Mouse (Mus musculus) heart, embryonic 10.5 days (tissue): ENCODE data around the gene Trip10. TPM values are rescaled to one million over a fixed set of nuclear protein-coding genes. Genes with fewer than 3 reads are reported as not detected.
A peak's percentile ranks its signal among the peaks of the same experiment; 100 is the strongest.

Experiments
- DNase-seq: peaks from one replicate; pipeline ENCODE4 v3.0.0-alpha.2; 2017; ENCODE audit warnings: low spot score
- H3K27ac ChIP-seq: fragments of 300-500 bp; sonication (generic); 2 replicates; pipeline ENCODE4 v1.5.1; 2016; ENCODE audit warnings: mild to moderate bottlenecking
- H3K27me3 ChIP-seq: fragments of 300-500 bp; sonication (generic); 2 replicates; pipeline ENCODE4 v1.6.1; 2016; ENCODE audit warnings: mild to moderate bottlenecking; ENCODE audit not compliant: poor library complexity, insufficient read depth, severe bottlenecking
- H3K36me3 ChIP-seq: fragments of 300-500 bp; sonication (generic); 2 replicates; pipeline ENCODE4 v1.6.1; 2016; ENCODE audit warnings: mild to moderate bottlenecking, moderate library complexity
- H3K4me1 ChIP-seq: fragments of 300-500 bp; sonication (generic); 2 replicates; pipeline ENCODE4 v1.6.1; 2016; ENCODE audit warnings: mild to moderate bottlenecking
- H3K4me3 ChIP-seq: fragments of 300-500 bp; sonication (generic); 2 replicates; pipeline ENCODE4 v1.5.1; 2016; ENCODE audit warnings: mild to moderate bottlenecking, moderate library complexity
- H3K9me3 ChIP-seq: fragments of 300-500 bp; sonication (generic); 2 replicates; pipeline ENCODE4 v1.6.1; 2016; ENCODE audit warnings: mild to moderate bottlenecking, moderate library complexity
- WGBS: fragments of 180-500 bp; shearing (Covaris S2); methylation state at CpG from one replicate; pipeline ENCODE4 v1.1.7; 2016; 5-methylcytosine and 5-hydroxymethylcytosine counted together
- polyA plus RNA-seq: library from polyadenylated mRNA; unstranded; fragments of >200 nt; fragmentation: Nextera tagmentation; extraction: Ambion mirVana; gene quantifications from 2 replicates; pipeline ENCODE4 v1.2.1, GENCODE M21; 2016

Trip10 gene
- polyA plus RNA-seq, 1 experiment from 2014 or later = 46.8 TPM

GRCm38 (mm10) chr17:57260351-57260750 is 11.1 kb downstream of the Trip10 start:
- DNase-seq = peak; percentile 63
- H3K9me3 ChIP-seq = no peaks in the 10 kb centered on the region
- WGBS = 73% methylated on average over 9 of the region's 9 CpGs
- H3K27ac ChIP-seq = no peak overlapping the region
- peaks cover 13% of the 10 kb centered on the region for H3K4me1 ChIP-seq
- peaks cover 89% of the 10 kb centered on the region for H3K36me3 ChIP-seq
- no peaks in the 10 kb centered on the region for H3K27me3 ChIP-seq
- H3K4me3 ChIP-seq = no peak overlapping the region

DNA sequence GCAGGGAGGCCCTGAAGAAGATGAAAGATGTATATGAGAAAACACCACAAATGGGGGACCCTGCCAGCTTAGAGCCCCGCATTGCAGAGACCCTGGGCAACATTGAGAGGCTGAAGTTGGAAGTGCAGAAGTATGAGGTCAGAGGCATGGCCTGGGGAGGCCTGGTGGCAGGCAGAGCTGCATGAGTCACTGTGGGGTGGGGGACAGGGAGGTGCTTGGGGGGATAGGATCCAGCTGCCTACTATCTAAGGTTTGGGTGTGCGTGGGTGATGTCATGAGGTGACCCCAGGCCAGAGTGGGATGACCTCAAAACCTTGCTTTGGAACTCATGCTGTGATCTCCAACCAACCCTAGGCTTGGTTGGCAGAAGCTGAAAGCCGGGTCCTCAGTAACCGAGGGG is 12.0 kb downstream of the Trip10 start:
- Histone ChIP-seq H3K9me3 (no peaks in the 10 kb centered on the region), H3K4me3 (no peak overlapping the region), H3K27ac (no peak overlapping the region), H3K27me3 (no peaks in the 10 kb centered on the region), H3K36me3 (peaks cover 80% of the 10 kb centered on the region), H3K4me1 (peaks cover 15% of the 10 kb centered on the region)
- peak; percentile 47 for DNase-seq
- WGBS = 92% methylated on average over 4 of the region's 4 CpGs

GRCm38 (mm10) chr17:57261796-57262195 is 12.5 kb downstream of the Trip10 start:
- peaks cover 75% of the 10 kb centered on the region for H3K36me3 ChIP-seq
- WGBS = 27% methylated on average over 1 of the region's 1 CpGs
- no peak overlapping the region for H3K27ac ChIP-seq
- peaks cover 15% of the 10 kb centered on the region for H3K4me1 ChIP-seq
- H3K27me3 ChIP-seq = no peaks in the 10 kb centered on the region
- H3K4me3 ChIP-seq = no peak overlapping the region
- no peaks in the 10 kb centered on the region for H3K9me3 ChIP-seq
- DNase-seq = peak; percentile 65

- H3K9me3 ChIP-seq = no peaks in the 10 kb centered on the region
- no peak overlapping the region for H3K4me3 ChIP-seq
- H3K27me3 ChIP-seq = no peaks in the 10 kb centered on the region
- 88% methylated on average over 17 of the region's 17 CpGs for WGBS
- no peak overlapping the region for H3K27ac ChIP-seq
- H3K4me1 ChIP-seq = peaks cover 15% of the 10 kb centered on the region
- DNase-seq = peak; percentile 61
- peaks cover 65% of the 10 kb centered on the region for H3K36me3 ChIP-seq
Measured at GRCm38 (mm10) chr17:57262901-57263550, 13.8 kb downstream of the Trip10 start.

- 76% methylated on average over 2 of the region's 2 CpGs for WGBS
Measured at GRCm38 (mm10) chr17:57264164-57264563, 14.9 kb downstream of the Trip10 start.

GRCm38 (mm10) chr17:57264972-57265945 is 16.0 kb downstream of the Trip10 start:
- 23% methylated on average over 21 of the region's 22 CpGs for WGBS
- Histone ChIP-seq H3K27ac (no peak overlapping the region), H3K4me1 (peaks cover 14% of the 10 kb centered on the region), H3K4me3 (peak overlapping the region; percentile 33), H3K36me3 (peaks cover 43% of the 10 kb centered on the region), H3K9me3 (no peaks in the 10 kb centered on the region), H3K27me3 (no peaks in the 10 kb centered on the region)
- DNase-seq = no peak

More at GRCm38 (mm10) chr17:57264164-57264563, 14.9 kb downstream of the Trip10 start:
- DNase-seq = no peak
- H3K4me3 ChIP-seq = no peak overlapping the region
- no peaks in the 10 kb centered on the region for H3K9me3 ChIP-seq
- no peak overlapping the region for H3K27ac ChIP-seq
- H3K27me3 ChIP-seq = no peaks in the 10 kb centered on the region
- peaks cover 53% of the 10 kb centered on the region for H3K36me3 ChIP-seq
- peaks cover 15% of the 10 kb centered on the region for H3K4me1 ChIP-seq

- H3K4me1 ChIP-seq = peaks cover 11% of the 10 kb centered on the region
- no peak overlapping the region for H3K27ac ChIP-seq
- DNase-seq = no peak
- peaks cover 19% of the 10 kb centered on the region for H3K36me3 ChIP-seq
- H3K4me3 ChIP-seq = no peak overlapping the region
- peaks cover 15% of the 10 kb centered on the region; the same call in 1 of the 2 replicates for H3K27me3 ChIP-seq
- WGBS = 79% methylated on average over 6 of the region's 6 CpGs
- no peaks in the 10 kb centered on the region for H3K9me3 ChIP-seq
Measured at GRCm38 (mm10) chr17:57267556-57268126, 18.4 kb downstream of the Trip10 start.

DNA sequence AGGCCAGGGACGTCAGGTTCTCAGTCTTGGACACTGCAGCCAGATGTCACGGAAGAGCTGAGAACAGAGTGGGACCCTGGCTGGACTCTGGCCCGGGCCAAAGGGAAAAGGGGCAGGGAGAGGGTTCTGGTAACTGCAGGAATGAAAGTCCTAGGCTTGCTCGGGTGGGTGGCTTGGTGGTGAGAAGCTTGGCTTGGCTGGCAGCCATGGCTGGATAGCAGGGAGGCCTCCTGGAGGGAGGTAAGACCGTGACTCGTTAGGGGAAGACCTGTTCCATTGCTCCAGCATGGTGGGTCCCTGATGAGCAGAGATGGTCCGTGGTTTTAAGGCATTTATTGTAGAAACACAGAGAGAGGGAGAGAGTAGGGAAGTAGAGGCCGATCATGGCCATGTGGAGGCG is 22.0 kb downstream of the Trip10 start:
- 65% methylated on average over 9 of the region's 9 CpGs for WGBS
- H3K36me3 ChIP-seq = no peaks in the 10 kb centered on the region
- DNase-seq = no peak

DNA sequence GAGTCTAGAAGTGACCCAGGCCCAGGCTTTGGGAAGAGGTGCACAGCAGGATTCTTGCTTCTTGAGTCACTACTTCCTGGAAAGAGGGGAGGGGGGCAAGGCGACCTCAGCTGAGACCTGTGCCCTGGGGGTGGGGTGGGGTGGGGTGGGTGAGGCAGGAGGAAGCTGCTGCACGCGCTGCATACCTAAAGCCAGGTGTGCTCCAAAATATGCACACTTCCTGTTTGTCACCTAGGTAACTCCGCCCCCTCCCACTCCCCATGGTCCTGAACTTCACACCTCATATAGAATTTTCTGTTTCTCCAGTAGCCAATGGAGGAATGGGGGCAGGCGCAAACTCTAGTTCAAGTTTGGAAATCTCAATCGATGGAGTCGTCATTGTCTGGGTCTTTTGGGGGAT is 24.6 kb downstream of the Trip10 start:
- H3K27ac ChIP-seq = no peak overlapping the region
- no peak for DNase-seq
- H3K9me3 ChIP-seq = no peaks in the 10 kb centered on the region
- WGBS = 32% methylated on average over 7 of the region's 7 CpGs
- H3K4me1 ChIP-seq = peaks cover 16% of the 10 kb centered on the region
- no peaks in the 10 kb centered on the region for H3K36me3 ChIP-seq
- no peak overlapping the region for H3K4me3 ChIP-seq
- H3K27me3 ChIP-seq = peaks cover 54% of the 10 kb centered on the region

More for the DNA sequence above, 22.0 kb downstream of the Trip10 start:
- Histone ChIP-seq H3K27me3 (peaks cover 45% of the 10 kb centered on the region), H3K9me3 (no peaks in the 10 kb centered on the region), H3K4me1 (peaks cover 16% of the 10 kb centered on the region), H3K27ac (no peak overlapping the region), H3K4me3 (no peak overlapping the region)

GRCm38 (mm10) chr17:57274686-57275085 is 25.4 kb downstream of the Trip10 start:
- Histone ChIP-seq H3K36me3 (no peaks in the 10 kb centered on the region), H3K4me3 (peak overlapping the region; percentile 61), H3K27ac (no peak overlapping the region), H3K9me3 (no peaks in the 10 kb centered on the region), H3K27me3 (peaks cover 62% of the 10 kb centered on the region), H3K4me1 (peaks cover 16% of the 10 kb centered on the region)
- WGBS = 5% methylated on average over 15 of the region's 15 CpGs
- DNase-seq = no peak

DNA sequence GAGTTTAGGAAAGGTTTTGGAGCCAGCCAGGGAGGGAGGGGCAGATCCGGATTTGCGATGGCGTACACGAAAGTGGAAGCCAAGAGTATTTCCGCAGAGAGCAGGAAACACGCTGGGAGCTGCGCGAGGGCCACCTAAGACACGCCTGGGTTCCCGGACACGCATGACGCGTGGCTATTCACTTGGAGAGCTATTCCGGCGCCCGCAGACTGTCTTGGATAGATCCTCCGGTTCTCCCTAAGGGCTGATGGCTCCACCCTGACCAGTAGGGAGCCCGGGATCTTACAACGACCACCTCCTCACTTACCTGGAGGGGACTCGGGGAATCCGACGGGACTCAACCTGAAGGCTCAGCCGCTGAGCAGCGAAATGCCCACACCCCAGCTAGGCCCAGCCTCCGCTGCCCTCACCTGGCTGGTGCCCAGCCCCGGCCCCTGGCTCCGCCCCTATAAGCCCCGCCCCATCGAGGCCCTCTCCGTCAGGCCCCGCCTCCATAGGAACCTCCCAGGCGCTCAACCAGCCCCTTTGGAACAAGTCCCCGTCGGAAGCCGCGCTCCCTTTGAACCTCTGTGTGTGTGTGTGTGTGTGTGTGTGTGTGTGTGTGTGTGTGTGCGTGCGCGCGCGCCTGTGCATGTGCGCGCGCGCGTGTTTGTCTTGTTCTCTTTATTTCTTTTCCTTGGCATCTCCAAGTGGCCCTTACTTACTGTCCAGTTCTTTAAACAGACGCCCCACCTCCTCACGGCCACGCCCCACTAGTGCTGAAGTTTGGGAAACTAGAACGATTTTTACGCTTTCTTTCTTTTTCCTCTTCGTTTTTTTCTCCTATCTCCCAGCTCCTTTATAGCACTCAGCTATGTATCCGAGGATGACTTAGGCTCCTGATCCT is 26.1 kb downstream of the Trip10 start:
- H3K36me3 ChIP-seq = no peaks in the 10 kb centered on the region
- 0 out of 2 replicates have a peak overlapping the region, but pooled peaks have one; percentile 52 for H3K27ac ChIP-seq
- WGBS = under 1% methylated on average over 53 of the region's 53 CpGs
- H3K27me3 ChIP-seq = peaks cover 68% of the 10 kb centered on the region
- H3K4me3 ChIP-seq = peak overlapping the region; percentile 61
- peaks cover 16% of the 10 kb centered on the region for H3K4me1 ChIP-seq
- peak; percentile 88 for DNase-seq
- no peaks in the 10 kb centered on the region for H3K9me3 ChIP-seq

- WGBS = 3% methylated on average over 13 of the region's 13 CpGs
- Histone ChIP-seq H3K4me3 (peak overlapping the region; percentile 61), H3K36me3 (no peaks in the 10 kb centered on the region), H3K4me1 (peaks cover 16% of the 10 kb centered on the region), H3K27ac (no peak overlapping the region), H3K27me3 (peaks cover 69% of the 10 kb centered on the region), H3K9me3 (no peaks in the 10 kb centered on the region)
- no peak for DNase-seq
Measured at GRCm38 (mm10) chr17:57275997-57276351, 26.7 kb downstream of the Trip10 start.
